Mouse (Mus musculus): ENCODE data around the gene Kcnq4. TPM values are rescaled to one million over a fixed set of nuclear protein-coding genes. Genes with fewer than 3 reads are reported as not detected.
A peak's percentile ranks its signal among the peaks of the same experiment; 100 is the strongest.

Kcnq4 gene
- 5.0 and 5.7 TPM in 2 replicates for polyA plus RNA-seq (2016; fragmentation: Nextera tagmentation; extraction: Ambion mirVana)

GRCm38 (mm10) chr4:120747941-120748866 lies at the start of gene Kcnq4:
Gene Kcnq4 (minus strand): TSS chr4:120748612.
- Histone ChIP-seq H3K27me3 (peaks cover 59% of the 10 kb centered on the region), H3K4me3 (peak within 1 kb of the TSS; percentile 75), H3K36me3 (no peaks in the 10 kb centered on the region), H3K9me3 (replicated peaks) (no peaks in the 10 kb centered on the region), H3K9ac (peak within 1 kb of the TSS; percentile 75), H3K27ac (no peak within 1 kb of the TSS), H3K4me1 (peaks cover 23% of the 10 kb centered on the region), H3K4me2 (replicated peaks) (peak within 1 kb of the TSS; percentile 100)
- no peak for ATAC-seq (ENCODE audit: low FRiP score)
- 2% methylated on average over 41 of the region's 42 CpGs for WGBS

- Histone ChIP-seq H3K36me3 (no peaks in the 10 kb centered on the region), H3K27me3 (no peaks in the 10 kb centered on the region), H3K4me3 (no peak overlapping the region), H3K4me1 (no peaks in the 10 kb centered on the region), H3K4me2 (replicated peaks) (no peak overlapping the region), H3K27ac (no peak overlapping the region), H3K9me3 (replicated peaks) (no peaks in the 10 kb centered on the region), H3K9ac (no peak overlapping the region)
- no peak for ATAC-seq (ENCODE audit: low FRiP score)
- 89% methylated on average over 2 of the region's 2 CpGs for WGBS
Observed at GRCm38 (mm10) chr4:120796687-120797086, 48.3 kb upstream of the Kcnq4 start.

DNA sequence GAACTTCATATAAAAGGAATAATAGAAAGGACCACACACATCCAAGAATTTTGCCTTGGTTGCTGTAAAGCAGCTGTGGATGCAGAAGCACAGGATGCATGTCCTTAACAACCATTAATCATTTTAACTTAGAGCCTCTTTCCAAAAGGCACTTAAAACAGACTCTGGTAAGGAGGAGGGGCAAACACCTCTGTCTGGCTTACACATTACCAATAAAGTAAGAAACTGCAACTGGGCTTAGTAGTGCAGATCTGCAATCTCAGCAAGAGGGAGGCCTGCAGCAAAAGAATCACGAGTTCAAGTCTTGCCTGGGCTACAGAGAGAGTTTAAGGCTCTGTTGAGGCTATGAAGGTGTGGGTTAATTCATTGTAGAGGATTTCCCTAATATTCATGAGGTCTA lies 47.2 kb upstream of the Kcnq4 start:
- no peak overlapping the region for H3K27ac ChIP-seq
- H3K9ac ChIP-seq = no peak overlapping the region
- no peak for ATAC-seq (ENCODE audit: low FRiP score)
- H3K4me2 ChIP-seq (replicated peaks) = no peak overlapping the region
- H3K9me3 ChIP-seq (replicated peaks) = no peaks in the 10 kb centered on the region
- no peaks in the 10 kb centered on the region for H3K27me3 ChIP-seq
- H3K4me3 ChIP-seq = no peak overlapping the region
- H3K36me3 ChIP-seq = peaks cover 2% of the 10 kb centered on the region; the same call in 1 of the 2 replicates
- no peaks in the 10 kb centered on the region for H3K4me1 ChIP-seq
- 86% methylated on average over 1 of the region's 1 CpGs for WGBS

DNA sequence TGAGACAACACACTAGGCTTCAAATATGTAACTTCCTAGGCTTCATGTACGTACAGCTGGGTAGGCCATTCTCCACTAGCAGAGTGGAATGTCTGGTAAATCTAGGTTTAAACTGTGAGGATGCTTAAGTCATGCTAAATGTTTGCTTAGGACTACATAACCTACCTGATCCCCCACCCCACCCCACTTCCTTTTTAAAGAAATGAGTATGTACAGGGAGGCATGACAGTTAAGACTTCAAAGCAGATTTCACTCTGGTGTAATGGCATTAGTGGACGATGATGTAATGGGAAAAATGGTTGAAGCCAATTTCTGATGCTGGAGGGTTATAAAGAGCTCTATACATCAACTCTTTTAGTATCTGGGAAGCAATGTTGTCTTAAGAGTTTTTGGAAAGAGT lies 44.5 kb upstream of the Kcnq4 start:
- Histone ChIP-seq H3K27me3 (no peaks in the 10 kb centered on the region), H3K4me1 (no peaks in the 10 kb centered on the region), H3K4me2 (replicated peaks) (no peak overlapping the region), H3K9me3 (replicated peaks) (no peaks in the 10 kb centered on the region), H3K4me3 (no peak overlapping the region), H3K9ac (no peak overlapping the region), H3K36me3 (peaks cover 27% of the 10 kb centered on the region), H3K27ac (no peak overlapping the region)
- 99% methylated on average over 2 of the region's 2 CpGs for WGBS
- ATAC-seq (ENCODE audit: low FRiP score) = no peak

- 96% methylated on average over 4 of the region's 4 CpGs for WGBS
- Histone ChIP-seq H3K4me3 (no peak overlapping the region), H3K4me1 (no peaks in the 10 kb centered on the region), H3K4me2 (replicated peaks) (no peak overlapping the region), H3K9me3 (replicated peaks) (no peaks in the 10 kb centered on the region), H3K27ac (no peak overlapping the region), H3K9ac (no peak overlapping the region), H3K36me3 (peaks cover 43% of the 10 kb centered on the region), H3K27me3 (no peaks in the 10 kb centered on the region)
- ATAC-seq (ENCODE audit: low FRiP score) = no peak
Observed at GRCm38 (mm10) chr4:120790027-120790426, 41.6 kb upstream of the Kcnq4 start.

DNA sequence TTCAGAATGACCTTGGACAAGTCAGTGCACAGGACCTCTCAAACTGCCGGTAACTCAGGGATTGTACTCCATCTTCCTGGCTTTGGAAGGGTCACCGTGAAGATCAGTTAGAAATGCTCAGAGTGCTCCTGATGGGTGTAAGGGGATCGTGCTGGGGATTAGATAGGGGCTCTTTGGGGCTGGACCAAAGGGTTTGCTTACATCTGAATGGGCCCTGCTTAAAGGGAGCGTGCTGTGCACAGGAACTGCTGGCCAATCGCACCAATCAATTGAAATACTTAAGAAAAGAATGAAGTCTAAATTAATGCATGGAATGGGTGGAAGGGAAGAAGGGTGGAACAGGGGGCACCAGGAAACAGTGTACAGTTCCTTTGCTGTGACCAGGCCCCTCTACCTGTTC lies 7.4 kb upstream of the Kcnq4 start:
- no peaks in the 10 kb centered on the region for H3K4me1 ChIP-seq
- no peak overlapping the region for H3K4me3 ChIP-seq
- peaks cover 40% of the 10 kb centered on the region for H3K36me3 ChIP-seq
- no peak overlapping the region for H3K9ac ChIP-seq
- peaks cover 4% of the 10 kb centered on the region; the same call in 1 of the 2 replicates for H3K27me3 ChIP-seq
- H3K9me3 ChIP-seq (replicated peaks) = no peaks in the 10 kb centered on the region
- H3K27ac ChIP-seq = no peak overlapping the region
- WGBS = 55% methylated on average over 5 of the region's 5 CpGs
- no peak overlapping the region for H3K4me2 ChIP-seq (replicated peaks)
- ATAC-seq (ENCODE audit: low FRiP score) = no peak

DNA sequence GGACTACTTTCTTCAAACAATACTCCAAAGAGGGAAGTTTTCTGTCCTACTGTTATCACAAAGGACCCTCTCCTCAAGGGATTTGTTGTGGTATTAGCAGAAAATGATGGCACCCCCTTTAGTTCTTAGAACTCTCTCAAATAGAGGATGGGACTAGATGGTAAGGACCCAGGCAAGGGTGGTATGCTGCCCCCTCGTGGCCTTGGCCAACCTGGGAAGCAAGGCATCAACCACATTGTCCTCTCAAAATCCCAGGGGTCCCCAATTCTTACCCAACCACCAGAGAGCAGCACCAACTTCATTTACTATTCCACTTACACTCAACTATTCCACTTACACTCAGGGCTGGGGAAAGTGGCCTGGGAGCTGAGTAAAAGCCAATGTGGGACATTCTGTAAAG lies 6.9 kb upstream of the Kcnq4 start:
- 0% methylated on average over 1 of the region's 1 CpGs for WGBS
- ATAC-seq (ENCODE audit: low FRiP score) = no peak
- peaks cover 5% of the 10 kb centered on the region for H3K27me3 ChIP-seq

DNA sequence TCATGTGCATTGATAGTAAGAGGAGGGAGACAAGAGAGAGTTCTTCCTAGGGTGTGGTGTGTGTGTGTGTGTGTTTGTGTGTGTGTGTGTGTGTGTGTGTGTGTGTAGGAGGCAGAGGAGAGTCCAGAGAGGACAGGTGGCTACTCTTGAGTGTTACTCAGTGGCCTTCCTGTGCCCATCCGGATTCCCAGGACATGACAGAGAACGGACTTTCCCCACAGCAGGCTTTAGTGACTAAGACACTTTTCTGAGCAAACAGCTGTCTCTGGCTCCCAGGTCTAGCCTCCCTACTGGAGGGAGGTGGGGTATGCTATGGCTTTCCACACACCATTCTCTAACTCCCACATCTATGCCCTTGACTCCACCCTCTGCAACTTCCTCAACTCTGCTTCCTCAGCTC lies 1.2 kb upstream of the Kcnq4 start:
- no peaks in the 10 kb centered on the region for H3K36me3 ChIP-seq
- WGBS = 33% methylated on average over 1 of the region's 2 CpGs
- no peaks in the 10 kb centered on the region for H3K9me3 ChIP-seq (replicated peaks)
- no peak overlapping the region for H3K4me3 ChIP-seq
- peaks cover 59% of the 10 kb centered on the region for H3K27me3 ChIP-seq
- no peak for ATAC-seq (ENCODE audit: low FRiP score)
- no peak overlapping the region for H3K9ac ChIP-seq
- H3K4me1 ChIP-seq = peaks cover 23% of the 10 kb centered on the region
- H3K27ac ChIP-seq = no peak overlapping the region
- H3K4me2 ChIP-seq (replicated peaks) = no peak overlapping the region

More for the DNA sequence above, 6.9 kb upstream of the Kcnq4 start:
- H3K27ac ChIP-seq = no peak overlapping the region
- no peaks in the 10 kb centered on the region for H3K4me1 ChIP-seq
- H3K4me2 ChIP-seq (replicated peaks) = no peak overlapping the region
- peaks cover 35% of the 10 kb centered on the region for H3K36me3 ChIP-seq
- H3K9me3 ChIP-seq (replicated peaks) = no peaks in the 10 kb centered on the region
- no peak overlapping the region for H3K4me3 ChIP-seq
- H3K9ac ChIP-seq = no peak overlapping the region

GRCm38 (mm10) chr4:120747243-120747792 lies 1.1 kb downstream of the Kcnq4 start:
- Histone ChIP-seq H3K4me1 (peaks cover 23% of the 10 kb centered on the region), H3K9ac (peak overlapping the region; percentile 75), H3K36me3 (no peaks in the 10 kb centered on the region), H3K4me2 (replicated peaks) (peak overlapping the region; percentile 100), H3K9me3 (replicated peaks) (no peaks in the 10 kb centered on the region), H3K4me3 (peak overlapping the region; percentile 75), H3K27ac (no peak overlapping the region), H3K27me3 (peaks cover 66% of the 10 kb centered on the region)
- ATAC-seq (ENCODE audit: low FRiP score) = peak; percentile 59
- WGBS = under 1% methylated on average over 50 of the region's 75 CpGs

DNA sequence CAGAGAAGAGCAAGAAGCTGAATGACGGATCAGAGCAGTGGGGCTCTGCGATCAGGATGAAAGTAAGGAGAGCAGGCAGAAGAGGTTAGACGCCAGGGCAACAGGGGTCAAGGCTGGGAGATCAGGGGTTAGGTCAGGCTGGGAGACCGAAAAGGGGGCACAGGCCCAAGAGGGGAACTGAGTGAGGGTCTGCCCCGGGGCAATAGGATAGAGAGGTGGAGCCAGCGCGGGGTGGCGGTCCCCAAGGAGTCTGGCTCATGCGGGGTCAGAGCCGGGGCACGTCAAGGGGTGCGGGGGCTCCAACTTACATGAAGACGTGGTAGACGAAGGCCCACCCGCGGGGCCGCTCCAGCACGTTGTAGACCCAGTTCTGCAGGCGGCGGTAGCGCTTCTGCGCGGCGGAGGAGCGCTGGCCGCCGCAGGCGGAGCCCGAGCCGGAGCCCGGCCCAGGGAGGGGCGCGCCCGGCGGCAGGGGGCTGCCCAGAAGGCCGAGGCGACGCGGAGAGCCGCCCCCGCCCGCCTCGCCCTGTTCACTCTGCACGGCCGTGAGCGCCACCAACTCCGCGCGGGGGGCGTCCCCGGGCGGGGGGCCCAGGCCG lies 1.8 kb downstream of the Kcnq4 start:
- 1% methylated on average over 26 of the region's 53 CpGs for WGBS
- Histone ChIP-seq H3K36me3 (no peaks in the 10 kb centered on the region), H3K27ac (no peak overlapping the region), H3K9me3 (replicated peaks) (no peaks in the 10 kb centered on the region), H3K4me3 (peak overlapping the region; percentile 75), H3K9ac (peak overlapping the region; percentile 75), H3K4me1 (peaks cover 23% of the 10 kb centered on the region), H3K27me3 (peaks cover 66% of the 10 kb centered on the region), H3K4me2 (replicated peaks) (peak overlapping the region; percentile 100)
- peak; percentile 38; the same call in 1 of the 2 replicates for ATAC-seq (ENCODE audit: low FRiP score)

DNA sequence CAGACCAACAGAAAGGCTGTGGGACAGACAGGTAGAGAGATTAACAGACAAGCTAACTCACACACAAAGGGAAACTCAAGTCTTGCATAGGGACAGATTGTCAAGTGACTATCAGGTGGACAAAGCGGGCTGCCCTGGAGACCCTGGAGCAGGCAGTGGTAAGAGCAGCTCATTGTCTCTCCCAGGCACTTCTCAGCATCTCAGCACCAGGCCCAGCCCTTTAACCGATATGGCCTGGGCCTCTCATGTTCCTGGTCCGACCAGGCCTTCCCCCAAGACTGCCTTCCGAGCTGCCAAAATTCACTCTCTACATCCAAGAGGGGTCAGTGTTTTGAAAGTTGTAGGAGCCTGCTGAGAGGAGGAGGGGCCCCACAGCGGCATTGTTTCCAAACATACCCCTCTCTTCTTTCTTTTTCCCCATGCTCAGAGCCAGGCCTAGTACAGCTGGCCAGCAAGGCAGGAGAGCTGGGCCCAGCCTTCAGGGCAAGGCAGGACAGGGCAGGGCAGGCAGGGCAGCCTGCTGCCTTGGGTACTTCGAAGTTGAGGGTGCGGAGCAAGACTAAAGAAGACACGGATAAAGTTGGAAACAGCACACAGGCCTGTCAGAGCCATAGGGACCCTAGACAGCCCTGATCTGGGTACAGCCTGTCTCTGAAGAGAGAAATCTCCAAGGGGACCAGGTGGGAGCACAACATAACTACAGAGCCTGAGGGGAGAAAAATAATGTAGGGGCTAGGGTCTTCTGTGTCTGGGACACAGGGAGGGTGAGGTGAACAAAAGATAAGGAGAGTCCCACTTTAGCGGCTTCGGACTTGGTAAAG lies 2.5 kb downstream of the Kcnq4 start:
- Histone ChIP-seq H3K9ac (peak overlapping the region; percentile 75; the same call in 1 of the 2 replicates), H3K4me2 (replicated peaks) (peak overlapping the region; percentile 100), H3K4me3 (peak overlapping the region; percentile 75; the same call in 1 of the 2 replicates), H3K27ac (no peak overlapping the region), H3K4me1 (peaks cover 28% of the 10 kb centered on the region), H3K36me3 (no peaks in the 10 kb centered on the region), H3K27me3 (peaks cover 62% of the 10 kb centered on the region), H3K9me3 (replicated peaks) (no peaks in the 10 kb centered on the region)
- no peak for ATAC-seq (ENCODE audit: low FRiP score)
- WGBS = 9% methylated on average over 10 of the region's 10 CpGs

DNA sequence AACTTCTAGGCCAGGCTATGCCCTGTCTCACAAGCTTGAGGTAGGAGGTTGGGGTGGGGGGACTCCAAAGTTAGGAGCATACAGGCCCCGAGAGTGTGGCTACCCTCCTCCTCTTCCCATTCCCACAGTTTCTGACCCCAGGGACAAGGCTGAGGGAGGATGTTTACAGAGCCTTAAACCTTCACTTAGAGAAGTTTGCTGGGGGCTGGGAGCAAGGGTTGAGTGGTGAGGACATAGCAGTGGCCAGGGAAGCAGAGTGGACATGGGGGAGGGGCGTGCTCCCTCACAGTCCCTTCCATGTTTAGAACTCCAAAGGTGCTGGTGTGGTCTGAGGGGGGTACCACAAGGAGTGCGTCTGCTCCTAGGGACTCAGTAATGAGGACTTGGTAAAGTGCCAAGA lies 4.8 kb downstream of the Kcnq4 start:
- H3K27me3 ChIP-seq = peaks cover 51% of the 10 kb centered on the region
- 66% methylated on average over 3 of the region's 3 CpGs for WGBS

More for the DNA sequence above, 4.8 kb downstream of the Kcnq4 start:
- Histone ChIP-seq H3K9me3 (replicated peaks) (no peaks in the 10 kb centered on the region), H3K4me1 (peaks cover 29% of the 10 kb centered on the region), H3K36me3 (no peaks in the 10 kb centered on the region), H3K4me3 (no peak overlapping the region), H3K4me2 (replicated peaks) (no peak overlapping the region), H3K27ac (no peak overlapping the region), H3K9ac (no peak overlapping the region)
- no peak for ATAC-seq (ENCODE audit: low FRiP score)
